ENCODE assay signal across 8 mouse cellular contexts in the genomic region with DNA sequence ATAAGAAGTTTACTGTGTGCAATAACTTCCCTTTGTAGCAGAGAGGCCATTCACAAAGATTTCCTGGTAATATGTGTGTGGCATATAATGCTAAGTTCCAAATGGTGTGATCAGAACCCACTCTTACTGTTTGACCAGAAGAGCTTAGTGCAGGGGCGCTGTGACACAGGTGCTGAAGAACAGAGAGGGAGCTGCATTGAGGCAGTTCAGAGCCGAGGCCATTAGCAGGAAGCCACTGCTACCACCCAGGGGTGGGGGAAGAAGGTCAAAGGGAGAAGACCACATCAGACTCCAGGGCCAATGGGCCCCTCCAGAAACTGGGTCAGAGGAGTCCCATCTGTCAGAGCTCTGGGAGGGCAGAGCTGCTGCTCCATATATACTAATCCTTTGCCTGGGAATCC. TPM values are rescaled to one million over a fixed set of nuclear protein-coding genes. Genes with fewer than 3 reads are reported as not detected.
A peak's percentile ranks its signal among the peaks of the same experiment; 100 is the strongest.
DNase-seq lines count a peak whose midpoint lies in the region; ATAC-seq lines count a peak whose summit lies in the region.

No protein-coding gene starts in this region.

- H3K4me2 ChIP-seq in limb, embryonic 11.5 days (ENCODE audit: low read depth, severe bottlenecking), result peak overlapping the region; percentile 89; the same call in 1 of the 2 replicates
- H3K4me2 ChIP-seq in neural tube, embryonic 14.5 days (ENCODE audit: low read depth, low read length), result peak overlapping the region; percentile 88

- peaks cover 12% of the 10 kb centered on the region for H3K27me3 ChIP-seq in forebrain, embryonic 10.5 days (ENCODE audit: poor library complexity, severe bottlenecking)
- no peaks in the 10 kb centered on the region for H3K27me3 ChIP-seq in limb, embryonic 11.5 days (ENCODE audit: control insufficient read depth, insufficient read depth, low read length)
- no peaks in the 10 kb centered on the region for H3K27me3 ChIP-seq in neural tube, embryonic 14.5 days (ENCODE audit: control insufficient read depth, insufficient read depth, low read length)

- intact Hi-C loops in left cerebral cortex, postnatal 14 days (cut with DNase I), result no loop called here

- peak; percentile 60 to 70 for DNase-seq in spleen, postnatal 36 days (ENCODE audit: low spot score in 2 of 2)
- no peak for DNase-seq in spleen, adult 12 weeks (ENCODE audit: low spot score)
- no peak for DNase-seq in forebrain, embryonic 10.5 days (ENCODE audit: extremely low spot score, low spot score)
- DNase-seq in limb, embryonic 11.5 days (ENCODE audit: low spot score), result no peak
- no peak for DNase-seq in left cerebral cortex, postnatal 14 days (ENCODE audit: low spot score in 2 of 2)
- no peak for DNase-seq in layer of hippocampus, postnatal 10 days (ENCODE audit: low spot score in 2 of 2)

- H3K27ac ChIP-seq in forebrain, embryonic 10.5 days, result no peak overlapping the region
- no peak overlapping the region for H3K27ac ChIP-seq in limb, embryonic 11.5 days (replicated peaks; ENCODE audit: low read depth, low read length)
- no peak overlapping the region for H3K27ac ChIP-seq in neural tube, embryonic 14.5 days (ENCODE audit: low read depth, low read length)

- peaks cover 27% of the 10 kb centered on the region for H3K4me1 ChIP-seq in forebrain, embryonic 10.5 days
- peaks cover 12% of the 10 kb centered on the region for H3K4me1 ChIP-seq in limb, embryonic 11.5 days (ENCODE audit: control insufficient read depth, insufficient read depth, low read length)
- peaks cover 12% of the 10 kb centered on the region for H3K4me1 ChIP-seq in neural tube, embryonic 14.5 days (ENCODE audit: control insufficient read depth, insufficient read depth, low read length)

- no peak overlapping the region for H3K9ac ChIP-seq in limb, embryonic 11.5 days (ENCODE audit: low read length)
- no peak overlapping the region for H3K9ac ChIP-seq in neural tube, embryonic 14.5 days (replicated peaks; ENCODE audit: low read depth, low read length)

- 45% methylated on average over 2 of the region's 2 CpGs for WGBS in forebrain, embryonic 10.5 days
- WGBS in limb, embryonic 11.5 days, result 25% methylated on average over 2 of the region's 2 CpGs
- 24% methylated on average over 2 of the region's 2 CpGs for WGBS in neural tube, embryonic 14.5 days

- H3K9me3 ChIP-seq in forebrain, embryonic 10.5 days, result no peaks in the 10 kb centered on the region
- H3K9me3 ChIP-seq in limb, embryonic 11.5 days (ENCODE audit: control insufficient read depth, low read length), result no peaks in the 10 kb centered on the region
- H3K9me3 ChIP-seq in neural tube, embryonic 14.5 days (ENCODE audit: control insufficient read depth, low read length), result no peaks in the 10 kb centered on the region

- H3K4me3 ChIP-seq in forebrain, embryonic 10.5 days, result peak overlapping the region; percentile 96
- peak overlapping the region; percentile 1; the same call in 1 of the 2 replicates for H3K4me3 ChIP-seq in limb, embryonic 11.5 days (ENCODE audit: low read depth, low read length)
- H3K4me3 ChIP-seq in neural tube, embryonic 14.5 days (ENCODE audit: low read depth, low read length), result peak overlapping the region; percentile 95; the same call in 1 of the 2 replicates

- no peak for ATAC-seq in limb, embryonic 11.5 days (ENCODE audit: insufficient number of reproducible peaks, low FRiP score, low TSS enrichment, low read depth)
- no peak for ATAC-seq in neural tube, embryonic 14.5 days (ENCODE audit: low read depth)
- no peak for ATAC-seq in monocyte, adult 5-6 weeks (replicated peaks; ENCODE audit: insufficient number of reproducible peaks, low FRiP score, low TSS enrichment, poor library complexity, severe bottlenecking)

- no peaks in the 10 kb centered on the region for H3K36me3 ChIP-seq in forebrain, embryonic 10.5 days (replicated peaks)
- no peaks in the 10 kb centered on the region for H3K36me3 ChIP-seq in limb, embryonic 11.5 days (ENCODE audit: control insufficient read depth, insufficient read depth, low read length)
- H3K36me3 ChIP-seq in neural tube, embryonic 14.5 days (ENCODE audit: control insufficient read depth, insufficient read depth, low read length), result no peaks in the 10 kb centered on the region

RNA-seq across cellular contexts. Expression of a gene that starts 1.8 kb away (rescaled TPM):
- 39.3 and 42.4 TPM in 2 replicates for polyA plus RNA-seq in forebrain, embryonic 10.5 days (2016; fragmentation: Nextera tagmentation; extraction: Ambion mirVana)
- polyA plus RNA-seq in limb, embryonic 11.5 days (2014; fragmentation: Nextera tagmentation; extraction: Ambion mirVana), result 37.5 and 39.1 TPM in 2 replicates
- 56.4 and 58.2 TPM in 2 replicates for polyA plus RNA-seq in neural tube, embryonic 14.5 days (2014; fragmentation: Nextera tagmentation; extraction: Ambion mirVana)
- 98.9 to 146 TPM (median 146 TPM) in 3 replicates for total RNA-seq in monocyte, adult 5-6 weeks (2017)
- 100 to 1,000 TPM; 128 to 140 TPM for total RNA-seq in left cerebral cortex, postnatal 14 days (2021)
- total RNA-seq in layer of hippocampus, postnatal 10 days (2021), result 100 to 1,000 TPM; 119 to 134 TPM

RNA-seq across cellular contexts. Expression of a gene that starts 51.4 kb away (rescaled TPM):
- 3.3 and 3.6 TPM in 2 replicates for polyA plus RNA-seq in forebrain, embryonic 10.5 days (2016; fragmentation: Nextera tagmentation; extraction: Ambion mirVana)
- polyA plus RNA-seq in limb, embryonic 11.5 days (2014; fragmentation: Nextera tagmentation; extraction: Ambion mirVana), result 2.3 and 3.4 TPM in 2 replicates
- 2.2 and 3.2 TPM in 2 replicates for polyA plus RNA-seq in neural tube, embryonic 14.5 days (2014; fragmentation: Nextera tagmentation; extraction: Ambion mirVana)
- 2.8 to 3.6 TPM (median 3.5 TPM) in 3 replicates for total RNA-seq in monocyte, adult 5-6 weeks (2017)
- 1 to 10 TPM; 2.5 TPM for total RNA-seq in left cerebral cortex, postnatal 14 days (2021)
- total RNA-seq in layer of hippocampus, postnatal 10 days (2021), result 1 to 10 TPM; 1.8 to 2.2 TPM

Comparison
In these comparisons a context has a peak if more than half of its experiments do, and no peak if none do; other contexts are left out.
1. DNase-seq: peak in spleen, postnatal 36 days (2 of 2); none in spleen, adult 12 weeks (single experiment), forebrain, embryonic 10.5 days (single experiment), limb, embryonic 11.5 days (single experiment), left cerebral cortex, postnatal 14 days (0 of 2) and layer of hippocampus, postnatal 10 days (0 of 2).
2. H3K4me3 ChIP-seq: peak in every context shown above with its lines; median percentile 96 in forebrain, embryonic 10.5 days; 95 in neural tube, embryonic 14.5 days; 1 in limb, embryonic 11.5 days.